Mouse (Mus musculus) lung, postnatal 0 days (tissue): ENCODE results near the gene Abca8a.

Experiments
- CTCF ChIP-seq: IDR thresholded peaks from 2 replicates; pipeline ENCODE4 v1.5.1; 2016; ENCODE audit warnings: antibody characterized with exemption, mild to moderate bottlenecking
- EP300 ChIP-seq: IDR thresholded peaks from 2 replicates; pipeline ENCODE4 v1.6.1; 2016; ENCODE audit warnings: antibody characterized with exemption, mild to moderate bottlenecking, control low read depth

DNA sequence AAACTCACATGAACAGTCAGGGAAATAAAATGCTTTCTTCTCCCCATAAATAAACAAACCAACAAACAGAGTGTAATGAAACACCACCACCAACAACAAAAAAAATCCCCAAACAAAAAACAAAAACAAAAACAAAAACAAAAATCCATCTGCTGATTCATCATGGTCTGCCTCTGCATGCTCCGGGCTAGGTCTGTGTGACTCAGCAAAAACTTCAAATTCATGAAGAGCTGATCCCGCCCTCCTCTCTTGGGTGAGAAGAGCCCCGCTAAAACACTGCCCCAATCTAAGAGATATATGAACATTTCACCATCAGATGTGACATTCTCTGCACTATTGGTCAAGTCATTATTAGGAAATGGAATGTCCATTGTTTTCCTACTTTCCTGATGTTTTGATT lies 104.5 kb downstream of the Abca8a start:
- TF ChIP-seq CTCF: no peak
- TF ChIP-seq EP300: no peak
